Mouse (Mus musculus) olfactory bulb, adult 2 months (tissue): ENCODE measurements around the gene Rnf167.

ENCODE experiments used
- CTCF ChIP-seq: fragments of 200-500 bp; IDR thresholded peaks from 2 replicates; pipeline ENCODE4 v1.5.1; 2012; ENCODE audit warnings: low read depth, mild to moderate bottlenecking, low read length, moderate library complexity; ENCODE audit not compliant: insufficient read depth
- POLR2A ChIP-seq: fragments of 200-500 bp; IDR thresholded peaks from 2 replicates; pipeline ENCODE4 v1.6.1; 2012; ENCODE audit warnings: mild to moderate bottlenecking, low read depth, low read length, moderate library complexity; ENCODE audit not compliant: insufficient read depth

- TF ChIP-seq POLR2A (no peak), CTCF (no peak)
Measured at GRCm38 (mm10) chr11:70657573-70657972, 10.5 kb downstream of the Rnf167 start.
